Mouse (Mus musculus) stomach, postnatal 0 days (tissue): ENCODE data around the gene Tbc1d23.

ENCODE experiments used
- CTCF ChIP-seq: IDR thresholded peaks from 2 replicates; pipeline ENCODE4 v1.5.1; 2016; ENCODE audit warnings: antibody characterized with exemption, low read depth, mild to moderate bottlenecking, moderate library complexity
- EP300 ChIP-seq: optimal IDR thresholded peaks from 2 replicates; pipeline ENCODE3; 2016; ENCODE audit warnings: antibody characterized with exemption

GRCm38 (mm10) chr16:57166611-57167513, 64.4 kb downstream of the Tbc1d23 start, which contains the start of gene Nit2:
- TF ChIP-seq CTCF (peak; percentile 85), EP300 (no peak)
